Mouse (Mus musculus) kidney, embryonic 15.5 days (tissue): ENCODE data around the gene Nbea. TPM values are rescaled to one million over a fixed set of nuclear protein-coding genes. Genes with fewer than 3 reads are reported as not detected.

Source experiments
- ATAC-seq: fragments of 200-750 bp; cut with Nextera tagmentation; replicated peaks from 2 replicates; pipeline ENCODE4 v1.8.0; 2017; ENCODE audit warnings: moderate TSS enrichment; ENCODE audit not compliant: low FRiP score
- H3K27ac ChIP-seq: fragments of 300-500 bp; sonication (generic); 2 replicates; pipeline ENCODE4 v1.5.1; 2015; ENCODE audit warnings: mild to moderate bottlenecking, inconsistent platforms
- H3K27me3 ChIP-seq: fragments of 300-500 bp; sonication (generic); 2 replicates; pipeline ENCODE4 v1.6.1; 2015; ENCODE audit warnings: inconsistent platforms
- H3K36me3 ChIP-seq: fragments of 300-500 bp; sonication (generic); 2 replicates; pipeline ENCODE4 v1.6.1; 2015; ENCODE audit warnings: inconsistent platforms
- H3K4me1 ChIP-seq: fragments of 300-500 bp; sonication (generic); 2 replicates; pipeline ENCODE4 v1.6.1; 2015; ENCODE audit warnings: inconsistent platforms
- H3K4me2 ChIP-seq: fragments of 300-500 bp; sonication (generic); 2 replicates; pipeline ENCODE4 v1.6.1; 2015; ENCODE audit warnings: moderate library complexity, mild to moderate bottlenecking, inconsistent platforms
- H3K4me3 ChIP-seq: fragments of 300-500 bp; sonication (generic); replicated peaks from 2 replicates; pipeline ENCODE4 v1.5.1; 2015; ENCODE audit warnings: mild to moderate bottlenecking, inconsistent platforms
- H3K9ac ChIP-seq: fragments of 300-500 bp; sonication (generic); 2 replicates; pipeline ENCODE4 v1.6.1; 2015; ENCODE audit warnings: mild to moderate bottlenecking, inconsistent platforms
- H3K9me3 ChIP-seq: fragments of 300-500 bp; sonication (generic); replicated peaks from 2 replicates; pipeline ENCODE4 v1.6.1; 2016; ENCODE audit warnings: inconsistent platforms
- whole genome bisulfite sequencing: fragments of 180-500 bp; shearing (Covaris S2); methylation state at CpG from one replicate; pipeline ENCODE4 v1.1.7; 2015; ENCODE audit warnings: mixed read lengths; 5-methylcytosine and 5-hydroxymethylcytosine counted together
- polyA plus RNA-seq: library from polyadenylated mRNA; unstranded; fragments of >200 nt; fragmentation: Nextera tagmentation; extraction: Ambion mirVana; gene quantifications from 2 replicates; pipeline ENCODE4 v1.2.1, GENCODE M21; 2015

Gene Nbea
- polyA plus RNA-seq, 1 experiment from 2014 or later, result 8.1 TPM

DNA sequence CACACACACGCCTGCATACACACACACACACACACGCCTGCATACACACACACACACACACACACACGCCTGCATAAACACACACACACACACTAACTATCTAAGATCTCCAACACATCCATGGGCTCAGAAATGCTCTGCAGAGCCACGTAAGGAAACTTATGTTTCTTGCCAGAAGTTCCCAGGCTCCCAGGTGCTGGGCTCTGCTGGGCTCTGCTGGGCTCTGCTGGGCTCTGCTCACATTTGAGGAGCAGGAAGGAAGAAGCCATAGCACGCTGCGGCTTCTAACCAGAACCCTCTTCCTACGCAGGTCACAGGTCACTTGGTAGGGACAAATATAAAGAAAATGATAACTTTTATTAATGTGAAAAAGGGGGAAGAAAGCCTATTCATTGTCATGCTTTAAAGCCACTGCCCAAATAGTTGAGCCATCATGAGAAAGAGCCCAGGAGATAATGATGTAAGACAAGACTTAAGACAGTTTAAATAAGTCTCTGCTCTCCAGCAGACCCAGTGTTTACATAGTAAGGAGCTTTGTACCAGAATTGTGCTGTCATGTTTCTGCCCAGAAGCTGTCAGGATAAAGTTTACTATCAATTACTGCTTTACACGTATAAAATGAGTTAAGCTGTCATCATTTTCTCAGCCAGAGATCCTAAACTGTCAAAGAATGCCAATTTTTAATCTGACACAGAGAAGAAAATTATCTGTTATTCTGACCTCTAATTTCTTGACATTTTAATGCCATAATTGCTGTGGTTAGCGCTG is 521.6 kb downstream of the Nbea start:
- H3K9ac ChIP-seq, result no peak overlapping the region
- no peak for ATAC-seq
- no peaks in the 10 kb centered on the region for H3K4me1 ChIP-seq
- H3K27ac ChIP-seq, result no peak overlapping the region
- no peak overlapping the region for H3K4me3 ChIP-seq
- H3K4me2 ChIP-seq, result no peak overlapping the region
- 63% methylated on average over 8 of the region's 9 CpGs for WGBS
- no peaks in the 10 kb centered on the region for H3K9me3 ChIP-seq
- no peaks in the 10 kb centered on the region for H3K27me3 ChIP-seq
- H3K36me3 ChIP-seq, result no peaks in the 10 kb centered on the region

DNA sequence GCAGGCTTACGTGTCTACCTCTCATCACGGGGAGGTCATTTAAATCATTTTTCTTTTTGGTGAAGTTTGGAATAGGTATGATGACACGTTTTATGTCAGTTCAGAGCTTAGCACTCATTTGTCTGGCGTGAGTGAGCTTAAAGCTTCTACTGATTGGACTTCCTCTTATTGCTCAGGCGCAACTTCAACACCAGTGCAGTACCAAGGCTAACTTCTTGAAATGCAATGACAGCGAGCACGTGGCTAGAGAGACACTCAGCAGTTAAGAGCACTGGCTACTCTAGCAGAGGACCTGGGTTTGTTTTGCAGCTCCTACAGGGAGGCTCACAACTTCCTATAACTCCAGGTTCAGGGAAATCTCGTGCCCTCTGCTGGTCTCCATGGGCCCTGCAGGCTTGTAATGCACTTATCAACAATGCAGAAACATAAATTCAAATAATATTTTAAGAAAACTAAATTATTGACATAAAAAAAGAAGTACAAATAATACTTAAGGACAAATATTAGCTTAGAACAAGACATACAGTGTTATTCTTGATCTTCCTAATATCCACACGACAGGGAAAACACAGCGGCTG is 523.2 kb downstream of the Nbea start:
- Histone ChIP-seq H3K27me3 (no peaks in the 10 kb centered on the region), H3K4me1 (no peaks in the 10 kb centered on the region), H3K4me3 (no peak overlapping the region), H3K27ac (no peak overlapping the region), H3K36me3 (no peaks in the 10 kb centered on the region), H3K4me2 (no peak overlapping the region), H3K9ac (no peak overlapping the region), H3K9me3 (no peaks in the 10 kb centered on the region)
- WGBS, result 83% methylated on average over 10 of the region's 10 CpGs
- ATAC-seq, result no peak

DNA sequence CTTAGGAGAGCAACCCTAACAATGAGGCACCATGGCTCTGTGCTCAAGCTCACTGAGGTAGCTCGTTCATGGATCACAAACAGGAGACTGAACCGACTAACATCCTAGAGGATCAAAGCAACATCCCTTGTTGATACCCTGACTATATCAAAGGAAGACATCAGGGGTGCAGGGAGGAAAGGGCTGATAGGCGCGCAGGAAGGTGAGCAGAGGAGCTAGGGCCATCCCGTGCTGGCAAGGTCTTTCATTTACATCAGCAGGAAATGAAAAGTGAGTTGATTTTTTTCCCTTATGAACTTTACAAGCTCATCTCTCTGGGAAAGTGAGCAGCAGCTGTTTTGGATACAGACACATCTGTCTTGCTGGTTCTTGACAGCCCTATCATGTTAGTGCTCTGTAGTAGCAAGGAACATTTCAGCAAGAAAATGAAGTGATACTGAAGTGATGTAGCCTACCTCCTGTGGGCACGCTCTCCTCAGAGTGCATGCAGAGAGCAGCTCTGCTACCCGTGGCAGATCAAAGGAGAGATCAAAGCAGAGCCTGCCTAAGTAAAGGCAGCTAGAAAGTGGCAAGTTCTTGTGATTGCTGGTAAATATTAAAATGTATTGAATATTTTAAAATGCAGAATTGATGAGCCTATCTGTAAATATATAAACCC is 523.8 kb downstream of the Nbea start:
- H3K36me3 ChIP-seq, result no peaks in the 10 kb centered on the region
- H3K27ac ChIP-seq, result no peak overlapping the region
- no peak for ATAC-seq
- H3K4me3 ChIP-seq, result no peak overlapping the region
- H3K9me3 ChIP-seq, result no peaks in the 10 kb centered on the region
- no peak overlapping the region for H3K4me2 ChIP-seq
- 30% methylated on average over 7 of the region's 7 CpGs for WGBS
- no peaks in the 10 kb centered on the region for H3K27me3 ChIP-seq
- no peak overlapping the region for H3K9ac ChIP-seq
- H3K4me1 ChIP-seq, result no peaks in the 10 kb centered on the region

DNA sequence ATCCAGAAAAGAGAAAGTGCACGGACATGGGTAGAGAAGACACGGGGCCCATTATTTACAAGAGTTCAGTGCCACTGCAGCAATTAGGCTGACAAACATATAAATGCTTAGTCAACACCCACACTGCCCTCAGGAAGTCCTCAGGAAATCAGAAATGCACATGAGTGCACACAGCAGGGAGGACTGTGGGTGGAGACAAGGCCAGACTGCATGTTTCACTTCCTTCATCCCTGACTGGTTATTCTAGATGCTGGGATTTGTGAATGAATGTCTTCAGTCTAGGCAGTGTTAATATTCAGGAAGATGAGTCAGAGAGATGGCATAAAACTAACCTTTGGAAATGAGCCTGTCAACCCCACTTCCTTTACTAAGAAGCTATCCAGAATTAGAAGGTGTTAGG is 531.2 kb downstream of the Nbea start:
- Histone ChIP-seq H3K9ac (no peak overlapping the region), H3K4me3 (no peak overlapping the region), H3K4me1 (peaks cover 15% of the 10 kb centered on the region), H3K9me3 (no peaks in the 10 kb centered on the region), H3K27ac (no peak overlapping the region), H3K27me3 (no peaks in the 10 kb centered on the region), H3K36me3 (no peaks in the 10 kb centered on the region), H3K4me2 (no peak overlapping the region)
- WGBS, result 32% methylated on average over 2 of the region's 2 CpGs
- ATAC-seq, result peak; percentile 76

DNA sequence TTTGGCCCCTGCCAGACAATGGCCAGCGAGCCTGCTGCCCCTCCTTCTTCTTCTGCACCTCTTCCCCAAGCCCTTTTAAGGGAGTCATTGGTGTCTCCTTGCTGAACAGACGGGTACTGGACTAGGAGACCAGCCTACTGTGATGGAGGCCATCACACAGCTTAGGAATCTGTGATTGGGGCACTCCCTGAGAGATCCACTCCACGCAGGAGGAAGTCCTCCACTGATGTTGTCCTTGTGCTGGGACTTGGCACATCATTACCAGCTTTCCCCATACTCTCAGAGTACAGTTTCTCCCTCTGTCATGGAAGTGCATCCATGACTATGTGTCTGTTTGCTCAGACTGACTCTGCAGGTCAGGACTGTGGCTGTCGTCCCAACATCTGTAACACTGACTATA is 531.6 kb downstream of the Nbea start:
- H3K27me3 ChIP-seq, result no peaks in the 10 kb centered on the region
- H3K9me3 ChIP-seq, result no peaks in the 10 kb centered on the region
- H3K36me3 ChIP-seq, result no peaks in the 10 kb centered on the region
- peaks cover 15% of the 10 kb centered on the region for H3K4me1 ChIP-seq
- H3K27ac ChIP-seq, result no peak overlapping the region
- H3K9ac ChIP-seq, result no peak overlapping the region
- 67% methylated on average over 4 of the region's 4 CpGs for WGBS
- no peak overlapping the region for H3K4me3 ChIP-seq
- peak; percentile 35; the same call in 1 of the 2 replicates for ATAC-seq
- H3K4me2 ChIP-seq, result no peak overlapping the region

DNA sequence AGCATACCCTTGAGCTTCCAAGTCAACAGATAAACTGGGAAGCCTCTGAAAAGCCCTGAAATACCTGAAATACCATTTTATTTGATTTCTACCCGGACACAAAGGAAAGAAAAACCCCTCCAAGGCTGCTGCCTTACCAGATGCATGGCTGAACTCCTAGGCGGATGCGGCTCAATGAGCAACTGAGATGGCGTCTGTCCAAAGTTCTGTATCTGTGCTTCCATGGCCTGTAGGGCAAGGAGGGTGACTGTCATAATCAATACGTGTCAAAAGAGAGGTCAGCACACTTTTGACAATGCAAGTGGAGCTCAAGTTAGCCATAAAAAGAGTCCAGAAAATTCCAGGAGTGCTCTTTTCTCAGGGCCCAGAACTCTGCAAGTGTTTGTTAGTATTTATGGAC is 534.0 kb downstream of the Nbea start:
- no peak overlapping the region for H3K27ac ChIP-seq
- H3K27me3 ChIP-seq, result no peaks in the 10 kb centered on the region
- H3K4me3 ChIP-seq, result no peak overlapping the region
- H3K9me3 ChIP-seq, result no peaks in the 10 kb centered on the region
- ATAC-seq, result no peak
- H3K4me2 ChIP-seq, result no peak overlapping the region
- no peak overlapping the region for H3K9ac ChIP-seq
- no peaks in the 10 kb centered on the region for H3K36me3 ChIP-seq
- peaks cover 17% of the 10 kb centered on the region for H3K4me1 ChIP-seq
- WGBS, result 60% methylated on average over 5 of the region's 5 CpGs

DNA sequence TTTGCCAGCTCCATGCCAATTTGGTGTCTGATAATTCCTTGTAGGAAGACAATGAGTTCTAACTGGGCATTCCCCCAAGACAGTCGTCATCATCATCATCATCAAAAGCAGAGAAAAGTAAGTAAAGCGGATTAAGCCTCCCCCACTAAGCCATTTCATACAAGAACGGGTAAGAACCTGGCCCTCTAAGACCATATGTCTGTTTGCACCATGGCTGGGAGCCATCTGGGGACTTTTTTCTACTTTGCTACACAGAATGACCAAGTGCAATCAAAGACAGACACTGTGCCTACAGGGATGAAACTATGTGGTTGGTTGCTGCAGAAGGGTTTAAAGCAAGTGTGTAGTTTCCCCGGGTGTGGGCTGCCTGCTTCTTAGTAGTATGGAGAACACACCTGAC is 535.2 kb downstream of the Nbea start:
- no peak overlapping the region for H3K27ac ChIP-seq
- ATAC-seq, result no peak

DNA sequence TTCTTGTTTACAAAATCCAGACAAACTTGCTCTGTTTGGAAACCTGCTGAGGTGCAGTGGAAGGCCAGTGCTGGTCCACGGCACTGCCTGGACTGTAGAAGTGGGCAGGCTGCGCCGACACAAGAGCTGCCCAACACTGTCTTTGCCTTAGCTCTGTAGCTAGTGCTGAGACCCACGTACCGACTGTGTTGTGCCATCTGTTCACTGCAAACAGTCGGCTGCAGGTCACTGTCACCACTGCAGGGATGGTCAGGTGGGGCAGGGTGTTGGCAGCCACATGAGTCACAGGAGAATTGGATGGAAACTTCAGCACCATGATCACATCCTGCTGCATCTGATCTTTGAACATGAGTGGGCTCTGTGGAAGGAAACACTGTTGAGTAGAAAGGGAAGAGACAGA is 536.3 kb downstream of the Nbea start:
- no peak overlapping the region for H3K4me2 ChIP-seq
- H3K27ac ChIP-seq, result no peak overlapping the region
- H3K27me3 ChIP-seq, result no peaks in the 10 kb centered on the region
- no peaks in the 10 kb centered on the region for H3K9me3 ChIP-seq
- no peak overlapping the region for H3K9ac ChIP-seq
- ATAC-seq, result no peak
- peaks cover 16% of the 10 kb centered on the region for H3K4me1 ChIP-seq
- H3K4me3 ChIP-seq, result no peak overlapping the region
- H3K36me3 ChIP-seq, result peaks cover 9% of the 10 kb centered on the region; the same call in 1 of the 2 replicates
- 86% methylated on average over 6 of the region's 6 CpGs for WGBS

More for the DNA sequence above, 535.2 kb downstream of the Nbea start:
- H3K27me3 ChIP-seq, result no peaks in the 10 kb centered on the region
- 87% methylated on average over 4 of the region's 4 CpGs for WGBS
- H3K36me3 ChIP-seq, result peaks cover 2% of the 10 kb centered on the region; the same call in 1 of the 2 replicates
- H3K4me3 ChIP-seq, result no peak overlapping the region
- peaks cover 19% of the 10 kb centered on the region for H3K4me1 ChIP-seq
- H3K4me2 ChIP-seq, result no peak overlapping the region
- no peaks in the 10 kb centered on the region for H3K9me3 ChIP-seq
- no peak overlapping the region for H3K9ac ChIP-seq

DNA sequence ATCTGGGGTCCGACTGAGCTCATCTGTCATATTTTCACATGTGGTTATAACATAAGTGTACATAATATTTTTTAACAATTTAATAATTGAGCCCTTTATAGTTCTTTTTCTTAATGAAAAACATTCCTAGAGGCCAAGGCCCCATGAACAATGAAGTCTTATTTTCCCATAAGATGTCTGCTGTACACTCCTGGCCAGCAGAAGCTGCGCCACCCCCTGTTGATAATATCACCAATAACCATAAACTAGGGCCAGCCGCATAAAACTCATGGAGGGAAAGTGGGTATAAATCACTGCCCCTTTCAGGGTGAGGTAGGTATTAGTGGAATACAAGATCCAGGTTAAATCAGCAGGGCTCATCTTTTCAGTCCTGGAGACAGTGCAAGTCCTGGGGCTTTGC is 537.1 kb downstream of the Nbea start:
- no peak overlapping the region for H3K9ac ChIP-seq
- H3K27ac ChIP-seq, result no peak overlapping the region
- WGBS, result 73% methylated on average over 3 of the region's 3 CpGs
- H3K36me3 ChIP-seq, result peaks cover 9% of the 10 kb centered on the region; the same call in 1 of the 2 replicates
- H3K4me2 ChIP-seq, result no peak overlapping the region
- H3K27me3 ChIP-seq, result no peaks in the 10 kb centered on the region
- H3K4me1 ChIP-seq, result peaks cover 13% of the 10 kb centered on the region
- no peak for ATAC-seq
- H3K4me3 ChIP-seq, result no peak overlapping the region
- no peaks in the 10 kb centered on the region for H3K9me3 ChIP-seq

DNA sequence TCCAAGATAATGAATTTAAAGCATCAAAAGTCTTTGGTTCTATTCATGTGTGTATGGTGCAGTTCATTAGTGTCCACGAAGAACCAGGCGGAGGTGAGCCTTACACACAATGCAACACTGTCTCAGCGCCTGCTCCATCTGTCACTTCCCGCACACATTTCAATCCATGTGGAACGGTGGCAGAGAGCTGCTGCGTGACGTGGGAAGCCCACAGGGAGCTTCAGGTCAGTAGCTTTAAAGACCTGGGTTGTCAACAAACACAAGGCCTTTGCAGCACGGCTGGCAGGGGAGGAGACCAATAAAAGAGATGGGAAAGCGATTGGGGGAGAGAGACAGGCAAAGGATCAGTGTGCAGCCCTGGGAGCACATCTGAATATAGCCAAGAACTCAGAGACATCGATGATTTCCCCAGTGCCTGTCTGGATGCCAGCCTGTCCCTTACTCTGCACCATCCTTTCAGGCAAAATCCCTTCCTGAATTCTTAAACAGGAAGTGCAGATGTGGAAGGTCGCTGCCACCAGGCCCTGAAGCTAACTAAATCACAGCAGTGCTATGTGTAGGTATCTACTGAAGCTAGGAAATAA is 539.4 kb downstream of the Nbea start:
- WGBS, result 47% methylated on average over 11 of the region's 11 CpGs

DNA sequence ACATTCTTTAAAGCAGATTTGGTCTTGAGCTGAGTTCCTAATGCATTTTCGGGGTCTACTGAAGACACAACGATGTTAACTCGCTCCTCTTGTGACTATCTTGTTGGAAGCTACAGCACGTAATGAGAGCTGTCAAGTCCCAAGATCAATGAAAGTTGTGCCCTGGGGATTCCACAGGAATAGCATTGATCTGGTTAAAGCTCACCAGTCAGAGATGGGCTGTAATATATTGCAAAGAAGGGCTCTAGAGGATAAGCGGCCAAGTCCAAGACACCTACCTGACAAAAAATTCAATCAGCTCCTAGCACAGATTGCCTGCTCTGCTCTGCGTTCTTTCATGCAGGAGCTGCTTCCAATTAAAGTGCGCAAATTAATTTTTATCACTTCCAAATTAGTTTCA is 545.8 kb downstream of the Nbea start:
- Histone ChIP-seq H3K4me2 (no peak overlapping the region), H3K27me3 (no peaks in the 10 kb centered on the region), H3K36me3 (peaks cover 3% of the 10 kb centered on the region; the same call in 1 of the 2 replicates), H3K9me3 (no peaks in the 10 kb centered on the region), H3K27ac (no peak overlapping the region), H3K9ac (no peak overlapping the region), H3K4me3 (no peak overlapping the region), H3K4me1 (peaks cover 6% of the 10 kb centered on the region; the same call in 1 of the 2 replicates)
- no peak for ATAC-seq
- 89% methylated on average over 7 of the region's 7 CpGs for WGBS

More for the DNA sequence above, 539.4 kb downstream of the Nbea start:
- H3K9me3 ChIP-seq, result no peaks in the 10 kb centered on the region
- peaks cover 9% of the 10 kb centered on the region; the same call in 1 of the 2 replicates for H3K36me3 ChIP-seq
- no peak overlapping the region for H3K4me2 ChIP-seq
- no peak overlapping the region for H3K4me3 ChIP-seq
- H3K4me1 ChIP-seq, result peaks cover 5% of the 10 kb centered on the region; the same call in 1 of the 2 replicates
- ATAC-seq, result no peak
- no peak overlapping the region for H3K27ac ChIP-seq
- H3K27me3 ChIP-seq, result no peaks in the 10 kb centered on the region
- no peak overlapping the region for H3K9ac ChIP-seq
